Mouse (Mus musculus): ENCODE measurements around the gene Myh6. TPM values are rescaled to one million over a fixed set of nuclear protein-coding genes. Genes with fewer than 3 reads are reported as not detected.

The Myh6 gene
- polyA plus RNA-seq, 1 experiment from 2014 or later, result 9.2 TPM

DNA sequence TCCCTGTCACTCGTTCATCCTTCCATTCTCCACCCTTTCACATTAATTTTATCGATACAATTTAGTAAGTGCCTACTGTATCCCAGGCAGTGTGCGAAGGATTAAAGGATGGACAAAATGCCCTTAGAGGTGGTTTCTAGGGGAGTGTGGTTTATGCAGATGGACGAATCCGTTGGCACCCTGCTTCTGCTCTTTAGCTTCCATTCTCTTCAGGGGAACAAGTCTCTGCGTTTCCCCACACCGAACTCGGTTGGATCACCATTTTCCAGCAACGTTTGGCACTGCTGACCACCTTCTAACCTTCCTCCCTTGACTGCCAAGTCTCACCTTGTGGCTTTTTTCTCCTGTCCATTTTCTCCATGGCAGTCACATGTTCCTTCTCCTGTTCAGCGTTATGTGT lies 53.4 kb downstream of the Myh6 start:
- Histone ChIP-seq H3K4me2 (ENCODE audit: low read depth, low read length) (peak overlapping the region; percentile 98), H3K4me1 (ENCODE audit: control insufficient read depth, insufficient read depth, low read length) (no peaks in the 10 kb centered on the region; the same call in 1 of the 2 replicates), H3K27ac (replicated peaks; ENCODE audit: low read depth, low read length) (no peak overlapping the region), H3K4me3 (ENCODE audit: low read depth, low read length) (peak overlapping the region; percentile 89), H3K36me3 (replicated peaks; ENCODE audit: control insufficient read depth, insufficient read depth, low read depth, low read length) (peaks cover 6% of the 10 kb centered on the region), H3K27me3 (ENCODE audit: control insufficient read depth, insufficient read depth, low read length) (no peaks in the 10 kb centered on the region), H3K9ac (replicated peaks; ENCODE audit: low read length) (peak overlapping the region; percentile 87), H3K9me3 (replicated peaks; ENCODE audit: control insufficient read depth, low read length) (no peaks in the 10 kb centered on the region)
- DNase-seq (ENCODE audit: low spot score) (no peak), ATAC-seq (replicated peaks; ENCODE audit: insufficient number of reproducible peaks, low FRiP score, low TSS enrichment, low read depth) (peak; percentile 14; the same call in 1 of the 2 replicates)
- WGBS, result 19% methylated on average over 10 of the region's 10 CpGs

DNA sequence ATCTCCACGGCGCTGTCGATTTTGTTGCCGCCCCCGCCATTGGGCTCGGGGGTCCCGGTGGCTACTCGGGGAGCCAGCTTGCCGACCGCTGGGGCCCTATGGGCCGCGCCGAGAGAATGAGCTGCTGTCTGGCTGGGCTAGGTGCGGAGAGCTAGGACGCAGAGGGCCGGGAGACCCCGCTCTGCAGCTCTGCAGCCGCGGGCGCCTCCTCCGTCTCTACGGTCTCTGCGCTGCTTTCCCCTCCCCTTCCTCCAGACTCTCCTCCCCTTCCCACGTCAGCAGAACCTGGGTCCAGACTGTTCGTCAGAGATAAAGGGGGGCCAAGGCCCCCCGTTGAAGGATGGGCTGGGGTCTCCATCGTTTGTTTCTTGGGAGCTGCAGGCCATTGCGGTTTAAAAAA lies 53.8 kb downstream of the Myh6 start, which contains the start of gene Slc22a17:
Slc22a17 (minus strand) TSS at position 247 of the 400 bp plus-strand sequence.
- peak within 1 kb of the TSS; percentile 98 for H3K4me2 ChIP-seq (ENCODE audit: low read depth, low read length)
- no peaks in the 10 kb centered on the region; the same call in 1 of the 2 replicates for H3K4me1 ChIP-seq (ENCODE audit: control insufficient read depth, insufficient read depth, low read length)
- no peaks in the 10 kb centered on the region for H3K9me3 ChIP-seq (replicated peaks; ENCODE audit: control insufficient read depth, low read length)
- WGBS, result 0% methylated on average over 28 of the region's 28 CpGs
- ATAC-seq (replicated peaks; ENCODE audit: insufficient number of reproducible peaks, low FRiP score, low TSS enrichment, low read depth) (peak; percentile 93), DNase-seq (ENCODE audit: low spot score) (peak; percentile 93)
- peaks cover 6% of the 10 kb centered on the region for H3K36me3 ChIP-seq (replicated peaks; ENCODE audit: control insufficient read depth, insufficient read depth, low read depth, low read length)
- H3K4me3 ChIP-seq (ENCODE audit: low read depth, low read length), result peak within 1 kb of the TSS; percentile 89
- peak within 1 kb of the TSS; percentile 78 for H3K27ac ChIP-seq (replicated peaks; ENCODE audit: low read depth, low read length)
- peak within 1 kb of the TSS; percentile 87 for H3K9ac ChIP-seq (replicated peaks; ENCODE audit: low read length)
- no peaks in the 10 kb centered on the region for H3K27me3 ChIP-seq (ENCODE audit: control insufficient read depth, insufficient read depth, low read length)

- Histone ChIP-seq H3K27me3 (ENCODE audit: control insufficient read depth, insufficient read depth, low read length) (no peaks in the 10 kb centered on the region), H3K9ac (replicated peaks; ENCODE audit: low read length) (peak overlapping the region; percentile 87), H3K36me3 (replicated peaks; ENCODE audit: control insufficient read depth, insufficient read depth, low read depth, low read length) (peaks cover 5% of the 10 kb centered on the region), H3K4me1 (ENCODE audit: control insufficient read depth, insufficient read depth, low read length) (no peaks in the 10 kb centered on the region; the same call in 1 of the 2 replicates), H3K9me3 (replicated peaks; ENCODE audit: control insufficient read depth, low read length) (no peaks in the 10 kb centered on the region), H3K4me3 (ENCODE audit: low read depth, low read length) (peak overlapping the region; percentile 89), H3K27ac (replicated peaks; ENCODE audit: low read depth, low read length) (peak overlapping the region; percentile 78), H3K4me2 (ENCODE audit: low read depth, low read length) (peak overlapping the region; percentile 98)
- ATAC-seq (replicated peaks; ENCODE audit: insufficient number of reproducible peaks, low FRiP score, low TSS enrichment, low read depth) (peak; percentile 45; the same call in 1 of the 2 replicates), DNase-seq (ENCODE audit: low spot score) (peak; percentile 40)
- 2% methylated on average over 41 of the region's 69 CpGs for WGBS
Measured at GRCm38 (mm10) chr14:54912109-54912850, 54.4 kb downstream of the Myh6 start.

DNA sequence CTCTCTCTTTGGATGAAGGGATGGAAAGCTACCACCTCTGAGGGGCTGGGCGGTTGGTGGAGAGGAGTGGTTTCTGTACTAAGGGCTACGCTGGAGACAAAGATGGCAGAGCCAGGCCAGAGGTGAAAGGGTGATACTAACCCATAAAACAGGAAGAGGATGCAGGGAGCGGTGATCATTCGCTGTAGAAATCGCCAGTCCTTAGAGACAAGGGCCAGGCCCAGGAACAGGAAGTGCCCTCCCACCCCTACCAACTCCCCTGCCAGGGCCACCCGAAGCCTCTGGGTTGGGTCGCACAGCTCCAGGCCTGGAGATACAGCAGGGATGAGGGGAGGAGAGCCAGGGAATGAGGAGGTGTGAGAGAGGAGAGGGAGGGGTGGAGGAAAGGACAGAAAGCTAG lies 58.0 kb downstream of the Myh6 start:
- no peak for DNase-seq (ENCODE audit: low spot score)
- 79% methylated on average over 7 of the region's 7 CpGs for WGBS
- H3K4me2 ChIP-seq (ENCODE audit: low read depth, low read length), result no peak overlapping the region
- H3K36me3 ChIP-seq (replicated peaks; ENCODE audit: control insufficient read depth, insufficient read depth, low read depth, low read length), result no peaks in the 10 kb centered on the region; the same call in 1 of the 2 replicates
- no peak for ATAC-seq (replicated peaks; ENCODE audit: insufficient number of reproducible peaks, low FRiP score, low TSS enrichment, low read depth)
- H3K9ac ChIP-seq (replicated peaks; ENCODE audit: low read length), result no peak overlapping the region
- H3K9me3 ChIP-seq (replicated peaks; ENCODE audit: control insufficient read depth, low read length), result no peaks in the 10 kb centered on the region
- no peak overlapping the region for H3K27ac ChIP-seq (replicated peaks; ENCODE audit: low read depth, low read length)
- H3K27me3 ChIP-seq (ENCODE audit: control insufficient read depth, insufficient read depth, low read length), result no peaks in the 10 kb centered on the region
- no peaks in the 10 kb centered on the region; the same call in 1 of the 2 replicates for H3K4me1 ChIP-seq (ENCODE audit: control insufficient read depth, insufficient read depth, low read length)
- H3K4me3 ChIP-seq (ENCODE audit: low read depth, low read length), result no peak overlapping the region

- no peaks in the 10 kb centered on the region for H3K4me1 ChIP-seq (ENCODE audit: control insufficient read depth, insufficient read depth, low read length)
- no peaks in the 10 kb centered on the region for H3K9me3 ChIP-seq (replicated peaks; ENCODE audit: control insufficient read depth, low read length)
- H3K9ac ChIP-seq (replicated peaks; ENCODE audit: low read length), result no peak overlapping the region
- no peak for ATAC-seq (replicated peaks; ENCODE audit: insufficient number of reproducible peaks, low FRiP score, low TSS enrichment, low read depth)
- no peaks in the 10 kb centered on the region; the same call in 1 of the 2 replicates for H3K36me3 ChIP-seq (replicated peaks; ENCODE audit: control insufficient read depth, insufficient read depth, low read depth, low read length)
- H3K27me3 ChIP-seq (ENCODE audit: control insufficient read depth, insufficient read depth, low read length), result no peaks in the 10 kb centered on the region
- H3K4me2 ChIP-seq (ENCODE audit: low read depth, low read length), result no peak overlapping the region
- no peak overlapping the region for H3K4me3 ChIP-seq (ENCODE audit: low read depth, low read length)
- 82% methylated on average over 4 of the region's 4 CpGs for whole genome bisulfite sequencing
- no peak overlapping the region for H3K27ac ChIP-seq (replicated peaks; ENCODE audit: low read depth, low read length)
- no peak for DNase-seq (ENCODE audit: low spot score)
Measured at GRCm38 (mm10) chr14:54903641-54904040, 63.1 kb downstream of the Myh6 start.

- Histone ChIP-seq H3K9me3 (replicated peaks; ENCODE audit: control insufficient read depth, low read length) (no peaks in the 10 kb centered on the region), H3K27me3 (ENCODE audit: control insufficient read depth, insufficient read depth, low read length) (no peaks in the 10 kb centered on the region), H3K4me2 (ENCODE audit: low read depth, low read length) (no peak overlapping the region), H3K4me3 (ENCODE audit: low read depth, low read length) (no peak overlapping the region), H3K4me1 (ENCODE audit: control insufficient read depth, insufficient read depth, low read length) (no peaks in the 10 kb centered on the region), H3K9ac (replicated peaks; ENCODE audit: low read length) (no peak overlapping the region), H3K36me3 (replicated peaks; ENCODE audit: control insufficient read depth, insufficient read depth, low read depth, low read length) (peaks cover 6% of the 10 kb centered on the region), H3K27ac (replicated peaks; ENCODE audit: low read depth, low read length) (no peak overlapping the region)
- 0% methylated on average over 3 of the region's 3 CpGs for WGBS
- DNase-seq (ENCODE audit: low spot score), result peak; percentile 92
- ATAC-seq (replicated peaks; ENCODE audit: insufficient number of reproducible peaks, low FRiP score, low TSS enrichment, low read depth), result 0 out of 2 replicates have a peak, but pooled peaks have one; percentile 42
Measured at GRCm38 (mm10) chr14:54900383-54900782, 66.3 kb downstream of the Myh6 start.

DNA sequence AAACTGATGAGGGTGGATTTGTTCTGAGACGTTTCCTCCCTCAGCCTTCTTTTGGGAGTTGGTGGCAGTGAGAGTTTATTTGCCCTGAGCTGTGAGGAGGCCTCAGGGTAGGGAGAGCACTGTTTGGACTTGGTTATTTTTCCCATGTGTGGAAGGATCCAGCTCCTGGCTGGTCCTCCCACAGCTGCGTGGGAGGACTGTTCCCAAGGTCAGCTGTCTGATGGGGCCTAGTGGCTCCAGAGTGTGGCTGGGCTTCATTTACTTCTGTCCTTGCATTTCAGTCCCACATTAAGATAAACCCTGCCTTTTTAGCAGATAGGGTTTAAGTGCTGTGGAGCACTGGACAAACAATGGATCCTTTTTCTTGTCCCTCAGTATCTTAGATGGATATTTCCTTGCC lies 69.3 kb downstream of the Myh6 start:
- WGBS, result 54% methylated on average over 2 of the region's 2 CpGs
- Histone ChIP-seq H3K4me1 (ENCODE audit: control insufficient read depth, insufficient read depth, low read length) (no peaks in the 10 kb centered on the region), H3K9ac (replicated peaks; ENCODE audit: low read length) (no peak overlapping the region), H3K27ac (replicated peaks; ENCODE audit: low read depth, low read length) (no peak overlapping the region), H3K4me3 (ENCODE audit: low read depth, low read length) (no peak overlapping the region), H3K36me3 (replicated peaks; ENCODE audit: control insufficient read depth, insufficient read depth, low read depth, low read length) (peaks cover 6% of the 10 kb centered on the region), H3K27me3 (ENCODE audit: control insufficient read depth, insufficient read depth, low read length) (no peaks in the 10 kb centered on the region), H3K4me2 (ENCODE audit: low read depth, low read length) (no peak overlapping the region), H3K9me3 (replicated peaks; ENCODE audit: control insufficient read depth, low read length) (no peaks in the 10 kb centered on the region)
- no peak for ATAC-seq (replicated peaks; ENCODE audit: insufficient number of reproducible peaks, low FRiP score, low TSS enrichment, low read depth)
- DNase-seq (ENCODE audit: low spot score), result no peak
